Mouse (Mus musculus): ENCODE measurements around the gene Zcchc14. TPM values are rescaled to one million over a fixed set of nuclear protein-coding genes. Genes with fewer than 3 reads are reported as not detected.

Gene Zcchc14
- polyA plus RNA-seq, 1 experiment from 2014 or later, result 28.0 TPM

DNA sequence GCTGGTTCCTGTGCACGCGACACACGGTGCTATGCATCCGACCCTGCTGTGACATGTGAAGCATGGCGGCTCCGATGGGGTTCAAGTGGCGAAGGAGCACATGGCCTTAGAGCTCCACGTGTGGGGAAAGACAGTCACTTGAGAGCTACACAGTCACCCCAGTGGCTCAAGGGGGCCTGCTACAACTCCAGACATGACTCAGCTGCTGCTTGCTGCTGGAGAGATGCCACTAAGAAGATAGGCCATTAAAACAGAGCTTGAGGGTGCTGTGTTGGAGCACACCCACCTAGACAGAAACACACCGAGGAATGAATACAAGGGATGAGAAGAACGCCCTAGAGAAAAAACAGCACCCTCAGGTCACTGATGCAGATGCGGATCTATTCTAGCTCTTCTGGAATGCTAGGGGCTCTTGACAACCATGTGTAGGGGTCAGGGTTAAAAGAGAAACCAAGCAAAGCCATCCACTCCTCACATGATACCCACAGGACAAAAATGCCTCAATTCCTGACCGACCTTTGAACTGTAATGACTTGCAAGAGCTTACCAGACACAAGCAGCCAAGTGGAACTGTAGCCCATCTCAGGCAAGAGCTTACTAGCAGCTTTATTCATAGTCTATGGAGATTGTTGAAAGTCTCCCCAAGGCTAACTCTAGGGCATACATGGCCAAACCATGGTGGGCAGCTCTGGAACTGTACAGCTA lies 5.0 kb downstream of the Zcchc14 start:
- 76% methylated on average over 12 of the region's 12 CpGs for WGBS
- Histone ChIP-seq H3K9ac (no peak overlapping the region), H3K36me3 (replicated peaks) (no peaks in the 10 kb centered on the region), H3K4me2 (peak overlapping the region; percentile 91), H3K4me3 (peak overlapping the region; percentile 84), H3K4me1 (peaks cover 84% of the 10 kb centered on the region), H3K9me3 (no peaks in the 10 kb centered on the region), H3K27ac (no peak overlapping the region), H3K27me3 (replicated peaks) (no peaks in the 10 kb centered on the region)
- ATAC-seq (replicated peaks), result no peak

DNA sequence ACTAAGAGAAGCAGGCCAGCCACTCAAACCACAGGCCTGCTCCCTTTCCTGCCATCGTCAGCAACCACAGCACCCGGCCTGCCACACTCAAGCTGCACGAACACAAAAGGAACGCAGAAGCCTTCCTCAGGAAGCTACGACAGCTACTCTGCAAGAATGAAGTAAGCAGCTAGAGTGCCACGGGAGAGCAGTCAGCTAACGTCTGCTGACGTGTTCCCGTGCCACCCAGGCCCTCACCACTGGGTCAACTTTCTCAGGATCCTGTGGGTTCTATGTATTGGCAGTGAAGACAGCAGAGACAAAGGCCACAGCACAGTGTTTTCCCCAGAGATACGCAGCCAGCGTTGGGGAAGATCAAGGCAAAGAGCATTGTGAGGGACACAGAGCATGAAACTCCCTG lies 9.3 kb downstream of the Zcchc14 start:
- H3K27me3 ChIP-seq (replicated peaks), result no peaks in the 10 kb centered on the region
- H3K4me3 ChIP-seq, result no peak overlapping the region
- WGBS, result 61% methylated on average over 11 of the region's 11 CpGs
- H3K27ac ChIP-seq, result peak overlapping the region; percentile 39; the same call in 1 of the 2 replicates
- no peak for ATAC-seq (replicated peaks)
- H3K36me3 ChIP-seq (replicated peaks), result no peaks in the 10 kb centered on the region
- H3K4me1 ChIP-seq, result peaks cover 80% of the 10 kb centered on the region
- H3K9me3 ChIP-seq, result no peaks in the 10 kb centered on the region
- no peak overlapping the region for H3K9ac ChIP-seq
- H3K4me2 ChIP-seq, result no peak overlapping the region

DNA sequence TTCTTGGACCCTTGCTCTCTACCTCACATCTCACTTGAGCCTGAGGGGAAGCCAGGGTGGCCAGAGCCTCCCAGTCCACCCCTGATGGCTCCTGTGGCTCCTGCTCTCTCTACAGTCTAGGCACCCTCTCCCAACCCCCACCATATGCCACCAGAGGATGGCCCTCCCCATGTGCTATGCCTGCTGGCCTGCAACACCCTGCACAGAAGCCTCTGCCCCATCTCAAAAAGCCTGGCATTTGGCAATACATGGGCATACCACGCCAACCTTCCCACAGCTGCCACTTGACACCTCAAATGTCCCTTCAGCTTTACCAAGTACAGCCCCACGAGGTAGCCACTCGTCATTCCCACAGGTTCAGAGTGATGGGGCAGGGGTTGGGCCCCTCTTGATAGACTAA lies 9.9 kb downstream of the Zcchc14 start:
- peaks cover 75% of the 10 kb centered on the region for H3K4me1 ChIP-seq
- H3K27ac ChIP-seq, result peak overlapping the region; percentile 39; the same call in 1 of the 2 replicates
- H3K9ac ChIP-seq, result no peak overlapping the region; the same call in 1 of the 2 replicates
- H3K4me3 ChIP-seq, result no peak overlapping the region
- no peaks in the 10 kb centered on the region for H3K27me3 ChIP-seq (replicated peaks)
- no peak overlapping the region for H3K4me2 ChIP-seq
- ATAC-seq (replicated peaks), result 0 out of 2 replicates have a peak, but pooled peaks have one; percentile 13
- 83% methylated on average over 3 of the region's 3 CpGs for WGBS
- H3K36me3 ChIP-seq (replicated peaks), result no peaks in the 10 kb centered on the region
- no peaks in the 10 kb centered on the region for H3K9me3 ChIP-seq

DNA sequence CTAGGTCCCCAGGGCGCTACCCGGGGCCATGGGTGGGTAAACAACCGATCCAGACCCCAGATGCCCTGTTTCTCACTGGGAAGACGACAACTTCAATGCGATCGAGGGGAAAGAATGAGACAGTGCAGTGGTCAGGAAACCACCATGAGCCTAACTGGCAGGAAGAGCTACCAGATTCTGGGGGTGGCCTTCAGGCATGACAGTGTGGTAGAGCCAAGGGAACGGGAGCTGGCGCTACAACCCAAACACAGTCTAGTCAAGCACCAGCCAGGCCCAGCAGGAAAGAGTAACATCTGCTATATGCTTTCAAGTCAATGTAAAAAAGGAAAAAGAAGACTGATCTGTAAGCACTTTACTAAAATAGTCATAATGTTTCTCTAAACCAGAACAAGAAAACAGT lies 16.5 kb downstream of the Zcchc14 start:
- H3K9ac ChIP-seq, result no peak overlapping the region
- no peaks in the 10 kb centered on the region for H3K27me3 ChIP-seq (replicated peaks)
- H3K4me2 ChIP-seq, result no peak overlapping the region
- H3K27ac ChIP-seq, result 0 out of 2 replicates have a peak overlapping the region, but pooled peaks have one; percentile 31
- 87% methylated on average over 8 of the region's 8 CpGs for WGBS
- ATAC-seq (replicated peaks), result no peak
- no peaks in the 10 kb centered on the region for H3K9me3 ChIP-seq
- no peak overlapping the region for H3K4me3 ChIP-seq
- peaks cover 37% of the 10 kb centered on the region for H3K4me1 ChIP-seq
- H3K36me3 ChIP-seq (replicated peaks), result no peaks in the 10 kb centered on the region

DNA sequence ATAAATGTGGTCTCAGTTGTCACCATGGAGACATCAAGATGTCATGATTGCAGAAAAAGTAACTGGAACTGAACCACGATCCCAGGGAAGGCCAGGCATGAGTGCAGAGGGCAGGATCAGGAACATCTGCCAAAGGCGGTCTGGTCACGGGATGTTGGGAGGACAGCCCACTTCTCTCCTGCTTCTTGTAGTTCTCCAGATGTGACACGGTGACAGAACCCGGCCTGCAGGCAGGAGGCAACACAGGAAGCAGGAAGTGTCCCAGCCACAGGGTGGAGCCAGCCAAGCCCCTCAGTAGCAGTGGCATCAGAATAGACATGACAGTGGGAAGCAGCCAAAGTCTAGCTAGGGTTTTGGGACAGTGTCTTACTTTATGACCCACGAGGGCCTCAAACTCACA lies 17.2 kb downstream of the Zcchc14 start:
- H3K9ac ChIP-seq, result no peak overlapping the region
- no peaks in the 10 kb centered on the region for H3K9me3 ChIP-seq
- ATAC-seq (replicated peaks), result no peak
- no peaks in the 10 kb centered on the region for H3K27me3 ChIP-seq (replicated peaks)
- no peak overlapping the region for H3K4me3 ChIP-seq
- no peaks in the 10 kb centered on the region for H3K36me3 ChIP-seq (replicated peaks)
- 82% methylated on average over 6 of the region's 6 CpGs for WGBS
- H3K27ac ChIP-seq, result no peak overlapping the region
- H3K4me1 ChIP-seq, result peaks cover 33% of the 10 kb centered on the region
- no peak overlapping the region for H3K4me2 ChIP-seq

DNA sequence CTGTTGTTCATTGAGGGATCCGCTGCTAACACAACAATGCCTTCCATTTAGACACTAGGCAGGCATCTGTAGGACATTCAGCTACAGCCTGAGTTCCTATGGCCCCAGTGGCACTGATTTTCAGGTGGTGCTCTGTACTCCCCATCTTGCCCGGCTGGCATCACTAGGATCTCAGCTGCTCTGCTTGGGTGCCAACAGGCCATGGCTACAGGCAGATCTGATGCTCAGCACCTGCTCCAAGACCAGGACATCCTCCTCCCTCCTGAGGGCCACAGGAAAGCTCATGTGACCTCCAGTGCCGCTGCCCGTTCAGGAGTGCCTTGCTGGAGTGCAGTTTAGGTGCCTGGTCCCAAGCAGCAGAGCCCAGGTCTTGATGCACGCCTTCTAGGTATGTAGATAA lies 20.3 kb downstream of the Zcchc14 start:
- Histone ChIP-seq H3K27ac (0 out of 2 replicates have a peak overlapping the region, but pooled peaks have one; percentile 9), H3K9me3 (no peaks in the 10 kb centered on the region), H3K4me3 (no peak overlapping the region), H3K27me3 (replicated peaks) (no peaks in the 10 kb centered on the region), H3K4me1 (peaks cover 25% of the 10 kb centered on the region), H3K4me2 (no peak overlapping the region), H3K9ac (no peak overlapping the region), H3K36me3 (replicated peaks) (peaks cover 11% of the 10 kb centered on the region)
- no peak for ATAC-seq (replicated peaks)
- 81% methylated on average over 5 of the region's 5 CpGs for WGBS

DNA sequence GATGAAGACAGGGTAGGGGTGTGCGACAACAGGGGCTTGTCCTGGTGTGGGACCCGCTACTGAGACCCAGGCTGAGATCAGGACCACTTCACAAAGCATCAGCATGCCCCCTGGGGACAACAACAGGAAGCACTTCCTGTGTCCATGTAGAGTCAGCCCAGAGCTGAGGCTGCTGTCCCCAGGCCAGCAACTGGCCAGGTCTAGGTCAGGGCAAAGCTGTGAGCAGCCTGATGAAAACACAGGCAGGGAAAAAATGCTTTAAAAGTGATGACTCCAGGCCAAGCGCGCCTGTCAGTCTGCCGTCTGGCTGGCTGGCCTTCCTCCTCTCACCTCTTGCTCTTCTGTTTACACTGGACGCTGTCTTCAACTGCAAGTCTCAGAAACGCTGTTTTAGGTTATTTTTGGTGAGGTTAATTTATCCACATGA lies 21.0 kb downstream of the Zcchc14 start:
- Histone ChIP-seq H3K27me3 (replicated peaks) (no peaks in the 10 kb centered on the region), H3K27ac (no peak overlapping the region), H3K4me3 (no peak overlapping the region), H3K4me1 (peaks cover 21% of the 10 kb centered on the region), H3K36me3 (replicated peaks) (peaks cover 12% of the 10 kb centered on the region), H3K9ac (no peak overlapping the region), H3K4me2 (no peak overlapping the region), H3K9me3 (no peaks in the 10 kb centered on the region)
- 81% methylated on average over 7 of the region's 7 CpGs for WGBS
- ATAC-seq (replicated peaks), result no peak

DNA sequence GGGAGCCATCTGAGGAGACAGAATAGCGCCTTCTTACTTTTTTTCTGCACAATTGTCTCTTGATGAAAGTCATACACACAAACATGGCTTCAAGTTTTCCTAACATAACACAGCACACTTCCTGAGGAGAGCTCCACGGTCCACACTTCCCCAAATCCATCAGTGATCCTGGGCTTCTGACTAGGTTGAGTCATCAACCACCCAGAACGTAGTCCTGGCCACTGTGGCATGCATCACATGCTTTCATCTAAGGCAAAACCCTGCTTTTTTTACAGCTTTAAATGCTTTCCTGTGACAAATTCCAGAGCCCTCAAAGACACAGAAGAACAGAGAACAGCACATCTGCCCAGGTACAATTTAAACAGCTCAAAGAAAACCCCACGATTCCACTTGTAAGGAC lies 24.0 kb downstream of the Zcchc14 start:
- peaks cover 16% of the 10 kb centered on the region for H3K36me3 ChIP-seq (replicated peaks)
- H3K9ac ChIP-seq, result no peak overlapping the region
- H3K4me3 ChIP-seq, result no peak overlapping the region
- no peaks in the 10 kb centered on the region for H3K9me3 ChIP-seq
- 94% methylated on average over 4 of the region's 4 CpGs for WGBS
- ATAC-seq (replicated peaks), result no peak
- H3K27me3 ChIP-seq (replicated peaks), result no peaks in the 10 kb centered on the region
- peaks cover 29% of the 10 kb centered on the region for H3K4me1 ChIP-seq
- H3K27ac ChIP-seq, result no peak overlapping the region
- no peak overlapping the region for H3K4me2 ChIP-seq

DNA sequence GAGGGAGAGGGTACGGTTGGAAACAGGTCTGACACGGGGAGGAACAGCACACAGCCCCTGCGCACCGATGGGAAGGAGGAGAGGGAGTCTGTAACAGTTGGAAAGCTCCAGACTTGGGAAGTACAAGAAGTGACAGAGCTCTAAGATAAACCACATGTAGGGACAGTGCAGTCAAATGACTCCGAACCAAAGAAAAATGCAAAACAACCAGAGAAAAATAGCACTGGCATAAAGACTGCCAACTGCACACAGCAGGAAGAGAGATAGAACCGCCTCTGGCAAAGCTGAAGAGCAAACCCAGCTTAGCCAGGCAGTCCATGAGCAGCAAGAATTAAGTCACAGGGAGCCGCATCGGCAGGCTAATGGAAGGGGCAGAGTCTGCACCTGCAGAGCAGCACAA lies 29.7 kb downstream of the Zcchc14 start:
- 72% methylated on average over 8 of the region's 8 CpGs for WGBS
- peaks cover 11% of the 10 kb centered on the region for H3K36me3 ChIP-seq (replicated peaks)
- no peak overlapping the region for H3K4me3 ChIP-seq
- H3K9me3 ChIP-seq, result no peaks in the 10 kb centered on the region
- H3K4me2 ChIP-seq, result no peak overlapping the region
- no peaks in the 10 kb centered on the region for H3K27me3 ChIP-seq (replicated peaks)
- peak overlapping the region; percentile 32; the same call in 1 of the 2 replicates for H3K27ac ChIP-seq
- H3K9ac ChIP-seq, result no peak overlapping the region
- ATAC-seq (replicated peaks), result no peak
- H3K4me1 ChIP-seq, result peaks cover 39% of the 10 kb centered on the region

DNA sequence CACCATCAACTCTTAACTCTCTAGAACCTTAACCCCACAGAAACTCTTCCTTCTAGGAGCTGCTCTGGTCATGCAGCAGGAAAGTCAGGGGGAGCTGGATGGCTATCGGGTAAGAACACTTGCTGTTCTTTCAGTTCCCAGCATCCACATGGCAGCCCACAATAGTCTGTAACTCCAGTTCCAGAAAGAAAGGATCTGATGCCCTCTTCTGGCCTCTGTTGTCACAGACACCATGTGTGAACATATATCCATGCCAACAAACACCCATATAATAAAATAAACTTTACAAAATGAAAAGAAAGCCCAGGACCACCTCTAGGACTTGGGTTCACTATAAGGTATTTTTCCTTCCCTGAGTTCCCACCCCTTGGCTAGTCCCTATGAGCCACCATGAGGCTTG lies 30.8 kb downstream of the Zcchc14 start:
- ATAC-seq (replicated peaks), result no peak
- Histone ChIP-seq H3K4me2 (no peak overlapping the region), H3K4me3 (no peak overlapping the region), H3K36me3 (replicated peaks) (peaks cover 4% of the 10 kb centered on the region; the same call in 1 of the 2 replicates), H3K27me3 (replicated peaks) (no peaks in the 10 kb centered on the region), H3K9ac (no peak overlapping the region), H3K9me3 (no peaks in the 10 kb centered on the region), H3K27ac (no peak overlapping the region), H3K4me1 (peaks cover 39% of the 10 kb centered on the region)
- 44% methylated on average over 1 of the region's 1 CpGs for WGBS

DNA sequence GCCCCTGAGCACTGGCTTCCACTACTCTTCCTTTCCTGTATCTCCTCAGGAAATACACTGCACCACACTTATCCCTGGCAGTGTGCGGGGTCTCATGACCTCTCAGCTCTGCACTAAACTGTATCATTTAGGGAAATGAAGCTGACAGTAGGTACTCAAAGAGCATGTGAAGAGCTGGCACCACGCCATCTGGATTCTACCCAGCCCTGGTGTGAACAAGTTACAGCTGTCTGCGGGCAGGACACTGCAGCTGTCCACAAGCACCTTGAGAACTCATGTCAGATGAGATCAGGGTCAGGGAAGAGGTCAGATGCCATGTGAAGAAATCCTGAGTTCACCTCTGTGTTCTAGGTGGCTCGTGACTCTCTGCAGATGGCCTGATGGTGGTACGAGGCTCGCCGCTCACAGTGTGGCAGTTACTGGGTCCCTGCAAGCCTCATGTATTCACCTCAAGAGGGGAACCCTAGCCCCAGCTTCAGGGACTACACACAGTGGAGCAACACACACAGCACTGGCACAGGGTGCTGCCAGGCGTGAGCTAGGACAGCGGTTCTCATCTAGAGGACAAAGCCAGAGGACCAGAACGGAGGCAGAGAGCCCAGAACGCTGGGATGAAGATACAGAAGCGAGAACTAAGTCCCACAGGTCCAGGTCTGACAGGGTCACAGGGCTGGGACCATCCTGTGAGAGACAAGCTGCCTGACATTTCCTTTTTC lies 31.7 kb downstream of the Zcchc14 start:
- no peaks in the 10 kb centered on the region for H3K27me3 ChIP-seq (replicated peaks)
- no peak overlapping the region for H3K4me2 ChIP-seq
- H3K36me3 ChIP-seq (replicated peaks), result 0 out of 2 replicates have a peak, but pooled peaks cover under 1% of the 10 kb centered on the region
- H3K9me3 ChIP-seq, result no peaks in the 10 kb centered on the region
- H3K4me3 ChIP-seq, result no peak overlapping the region
- no peak overlapping the region for H3K27ac ChIP-seq
- H3K4me1 ChIP-seq, result peaks cover 36% of the 10 kb centered on the region
- no peak for ATAC-seq (replicated peaks)
- H3K9ac ChIP-seq, result no peak overlapping the region
- WGBS, result 88% methylated on average over 12 of the region's 12 CpGs

DNA sequence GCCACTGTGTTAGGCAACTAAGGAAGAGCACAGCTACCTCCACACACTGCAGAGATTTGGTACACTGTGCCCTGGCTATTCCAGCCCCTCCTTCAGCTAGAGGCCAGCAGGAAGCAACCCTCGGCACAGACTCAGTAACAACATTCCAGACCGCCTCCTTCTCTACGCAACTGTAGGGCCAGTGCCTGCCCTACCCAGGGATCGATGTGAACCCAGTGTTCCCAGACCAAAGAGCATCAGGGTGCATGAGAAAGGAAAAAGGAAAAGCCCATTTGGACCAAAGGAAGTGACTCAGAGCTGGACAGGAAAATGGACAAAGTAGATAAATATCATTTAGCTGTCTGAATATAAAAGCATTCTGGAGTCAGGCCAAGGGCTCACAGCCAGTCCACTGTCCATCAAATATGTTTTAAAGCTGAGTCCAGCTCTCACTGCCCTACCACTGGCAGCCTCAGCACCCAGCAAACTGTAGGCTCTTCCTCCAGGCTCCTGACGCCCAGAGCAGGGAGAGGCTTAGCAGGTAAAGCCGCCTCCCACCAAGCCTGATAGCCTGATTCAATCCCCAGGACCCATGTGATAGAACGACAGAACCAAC lies 33.2 kb downstream of the Zcchc14 start:
- Histone ChIP-seq H3K36me3 (replicated peaks) (no peaks in the 10 kb centered on the region), H3K27me3 (replicated peaks) (no peaks in the 10 kb centered on the region), H3K9me3 (no peaks in the 10 kb centered on the region), H3K9ac (no peak overlapping the region), H3K4me2 (no peak overlapping the region), H3K27ac (peak overlapping the region; percentile 25; the same call in 1 of the 2 replicates), H3K4me3 (no peak overlapping the region), H3K4me1 (peaks cover 27% of the 10 kb centered on the region)
- ATAC-seq (replicated peaks), result no peak
- 62% methylated on average over 7 of the region's 7 CpGs for WGBS

All from midbrain, embryonic 15.5 days (tissue).